Mouse (Mus musculus) splenic B cell, adult 2 months (primary cell): ENCODE data around the gene Slc31a2.

Source experiments
- DNase-seq: peaks from one replicate; pipeline ENCODE4 v3.0.0-alpha.2; 2011; ENCODE audit warnings: low read depth, low spot score
- H3K27me3 ChIP-seq: 2 replicates; pipeline ENCODE4 v1.6.1; 2012; ENCODE audit warnings: mild to moderate bottlenecking, low read length, moderate library complexity, mixed read lengths; ENCODE audit not compliant: control insufficient read depth, poor library complexity, insufficient read depth, severe bottlenecking
- H3K36me3 ChIP-seq: 2 replicates; pipeline ENCODE4 v1.6.1; 2012; ENCODE audit warnings: mild to moderate bottlenecking, low read length, moderate library complexity, mixed read lengths; ENCODE audit not compliant: control insufficient read depth, poor library complexity, insufficient read depth, severe bottlenecking

Slc31a2 gene

GRCm38 (mm10) chr4:62292461-62293180 lies 30.3 kb downstream of the Slc31a2 start:
- DNase-seq, result no peak
- Histone ChIP-seq H3K27me3 (no peaks in the 10 kb centered on the region), H3K36me3 (peaks cover 3% of the 10 kb centered on the region; the same call in 1 of the 2 replicates)

- Histone ChIP-seq H3K36me3 (peaks cover 3% of the 10 kb centered on the region; the same call in 1 of the 2 replicates), H3K27me3 (no peaks in the 10 kb centered on the region)
- no peak for DNase-seq
Observed at GRCm38 (mm10) chr4:62293219-62293861, 31.0 kb downstream of the Slc31a2 start.

DNA sequence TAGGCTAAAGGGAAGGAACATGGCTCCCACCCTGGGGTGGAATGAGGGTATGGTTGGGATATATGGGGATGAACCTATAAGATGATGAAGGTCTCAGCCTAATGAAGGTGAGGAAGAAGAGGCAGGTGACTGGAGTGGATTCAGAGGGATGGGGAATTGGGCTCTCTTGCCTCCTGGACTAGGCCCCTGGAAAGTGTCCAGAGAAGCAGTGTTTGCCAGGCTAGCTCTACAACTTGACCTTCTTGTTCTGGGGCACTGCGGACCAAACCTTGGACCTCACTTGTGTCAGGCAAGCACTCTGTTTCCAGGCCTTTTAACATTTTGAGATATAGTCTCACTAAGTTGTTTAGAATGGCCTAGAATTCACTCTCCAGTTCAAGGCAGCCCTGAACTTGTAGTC lies 32.4 kb downstream of the Slc31a2 start:
- Histone ChIP-seq H3K27me3 (no peaks in the 10 kb centered on the region), H3K36me3 (peaks cover 10% of the 10 kb centered on the region)
- DNase-seq, result no peak

- Histone ChIP-seq H3K27me3 (no peaks in the 10 kb centered on the region), H3K36me3 (peaks cover 12% of the 10 kb centered on the region)
- DNase-seq, result no peak
Observed at GRCm38 (mm10) chr4:62297280-62298130, 35.1 kb downstream of the Slc31a2 start.

GRCm38 (mm10) chr4:62300001-62300400 lies 37.6 kb downstream of the Slc31a2 start:
- DNase-seq, result no peak
- H3K27me3 ChIP-seq, result no peaks in the 10 kb centered on the region
- H3K36me3 ChIP-seq, result peaks cover 23% of the 10 kb centered on the region

DNA sequence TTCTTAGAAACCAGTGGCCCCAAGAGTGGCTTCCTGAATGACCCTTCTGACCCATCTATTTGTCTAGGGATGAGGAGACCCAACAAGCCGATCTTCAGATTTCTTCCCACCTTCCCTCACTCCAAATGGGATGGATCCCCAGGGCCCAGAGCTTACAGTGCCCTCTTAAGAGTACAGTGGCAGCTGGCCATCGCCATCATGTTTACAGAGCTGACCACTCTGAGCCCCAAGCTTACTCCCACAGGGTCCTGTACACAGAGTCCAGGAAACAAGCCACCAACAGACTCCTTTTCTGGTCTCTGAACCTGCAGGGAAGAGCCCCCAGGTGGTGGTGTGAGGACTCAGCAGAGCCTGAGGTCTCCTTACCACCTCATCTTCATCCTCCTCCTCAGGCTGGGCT lies 40.4 kb downstream of the Slc31a2 start:
- Histone ChIP-seq H3K27me3 (no peaks in the 10 kb centered on the region), H3K36me3 (peaks cover 32% of the 10 kb centered on the region)
- DNase-seq, result no peak

- Histone ChIP-seq H3K27me3 (no peaks in the 10 kb centered on the region), H3K36me3 (peaks cover 36% of the 10 kb centered on the region)
- DNase-seq, result no peak
Observed at GRCm38 (mm10) chr4:62303288-62303687, 40.9 kb downstream of the Slc31a2 start.

DNA sequence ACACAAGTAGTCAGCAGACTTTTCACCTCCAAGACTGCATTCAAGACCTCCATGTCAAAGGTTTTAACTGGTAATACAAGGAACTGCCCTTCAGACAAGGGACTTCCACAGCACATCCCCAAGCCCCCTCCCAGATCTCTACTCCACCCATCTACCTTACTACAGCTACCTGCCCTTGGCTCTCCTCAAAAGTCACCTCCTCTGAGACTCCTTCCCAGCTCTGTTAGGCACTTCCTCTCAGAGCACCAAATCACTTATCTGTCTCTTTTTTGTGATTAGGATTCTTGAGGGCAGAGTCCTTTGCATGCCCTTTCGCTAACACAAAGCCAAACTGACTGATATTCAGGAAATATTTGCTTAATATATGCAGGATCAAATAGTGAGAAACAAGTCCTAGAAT lies 43.9 kb downstream of the Slc31a2 start:
- Histone ChIP-seq H3K36me3 (peaks cover 31% of the 10 kb centered on the region), H3K27me3 (no peaks in the 10 kb centered on the region)
- DNase-seq, result no peak

DNA sequence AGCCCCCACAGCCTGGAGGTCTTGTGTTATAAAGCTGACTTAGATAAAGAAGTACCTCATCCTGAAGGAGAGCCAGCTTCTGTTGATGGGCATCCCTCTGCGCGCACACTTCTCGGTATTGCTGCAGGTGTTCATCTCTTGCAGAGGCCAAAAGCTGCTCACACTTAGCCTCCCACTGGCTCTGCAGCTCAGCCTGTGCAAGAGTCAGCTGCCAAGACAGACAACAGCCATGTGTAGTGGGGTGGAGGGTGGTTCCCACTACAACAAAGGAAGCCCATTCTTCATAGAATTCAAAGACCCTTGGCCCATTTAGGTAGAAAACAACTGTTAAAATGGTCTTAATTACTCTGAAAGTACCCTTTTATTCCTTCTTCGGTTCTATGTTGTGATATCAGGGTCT lies 44.5 kb downstream of the Slc31a2 start:
- Histone ChIP-seq H3K27me3 (no peaks in the 10 kb centered on the region), H3K36me3 (peaks cover 35% of the 10 kb centered on the region)
- DNase-seq, result no peak

DNA sequence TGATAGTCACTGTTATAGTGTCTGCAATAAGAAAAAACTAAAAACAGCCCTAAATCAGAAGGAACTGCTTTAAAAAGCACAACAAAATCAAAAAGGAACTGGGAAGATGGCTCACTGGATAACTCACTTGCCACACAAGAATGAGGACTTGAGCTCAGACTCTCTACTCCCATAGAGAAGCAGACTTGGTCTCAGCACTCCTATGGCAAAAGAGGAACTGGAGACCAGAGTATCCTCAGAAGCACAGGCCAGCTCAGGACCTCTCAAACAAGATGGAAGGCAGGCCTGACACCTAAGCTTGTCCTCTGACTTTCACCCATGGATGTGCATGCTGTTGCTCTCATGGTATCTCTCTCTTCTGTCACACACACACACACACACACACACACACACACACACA lies 46.0 kb downstream of the Slc31a2 start:
- Histone ChIP-seq H3K27me3 (no peaks in the 10 kb centered on the region), H3K36me3 (peaks cover 35% of the 10 kb centered on the region)
- DNase-seq, result no peak

DNA sequence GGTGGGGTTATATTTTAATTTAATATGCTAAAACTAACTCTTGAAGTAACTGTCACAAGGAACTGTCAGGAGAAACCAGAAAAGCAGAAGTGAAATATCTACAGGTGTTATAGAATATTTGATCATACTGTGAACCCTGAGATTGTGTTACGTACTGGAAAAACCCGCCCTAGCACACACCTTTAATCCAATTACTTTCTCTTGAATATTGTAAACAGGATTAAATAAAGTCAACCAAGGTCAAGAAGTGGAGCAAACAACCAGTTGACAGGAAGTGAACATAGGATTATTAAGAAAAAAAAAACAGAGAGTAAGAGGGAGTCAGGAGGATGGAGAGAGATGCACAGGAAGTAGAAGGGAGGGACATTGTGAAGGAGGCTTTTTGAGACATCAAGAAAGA lies 50.5 kb downstream of the Slc31a2 start:
- peak; percentile 73 for DNase-seq
- H3K36me3 ChIP-seq, result peaks cover 26% of the 10 kb centered on the region

DNA sequence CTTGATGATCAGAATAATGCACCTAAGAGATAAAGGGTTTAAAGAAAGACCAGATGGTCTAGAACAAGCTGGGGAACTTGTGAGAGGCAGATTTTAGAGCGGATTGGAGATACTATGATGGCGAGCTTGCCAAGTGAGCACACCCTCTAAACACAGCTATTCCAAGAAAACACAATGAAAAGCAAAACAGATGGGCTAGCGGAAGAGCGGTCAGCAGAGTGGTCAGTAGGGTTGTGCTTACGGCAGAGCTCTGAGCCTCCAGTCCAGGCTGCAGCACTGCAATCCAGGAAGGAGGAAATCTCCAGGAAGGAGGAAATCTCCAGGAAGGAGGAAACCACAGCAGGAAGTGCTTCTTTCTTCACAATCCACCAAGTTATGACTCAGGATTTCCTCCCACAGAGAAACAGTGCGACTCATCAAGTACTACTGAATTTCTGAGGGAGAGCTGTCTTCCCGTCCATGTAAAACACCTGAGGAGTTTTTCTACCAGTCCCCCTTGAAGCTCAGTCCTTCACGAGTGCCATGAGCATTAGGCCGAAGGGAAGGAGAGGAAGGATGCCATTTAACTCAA lies 51.4 kb downstream of the Slc31a2 start:
- no peak for DNase-seq
- Histone ChIP-seq H3K27me3 (no peaks in the 10 kb centered on the region), H3K36me3 (peaks cover 21% of the 10 kb centered on the region)

More for the DNA sequence above, 50.5 kb downstream of the Slc31a2 start:
- H3K27me3 ChIP-seq, result no peaks in the 10 kb centered on the region

- no peaks in the 10 kb centered on the region for H3K27me3 ChIP-seq
- peaks cover 21% of the 10 kb centered on the region for H3K36me3 ChIP-seq
- DNase-seq, result no peak
Observed at GRCm38 (mm10) chr4:62314516-62314915, 52.2 kb downstream of the Slc31a2 start.

GRCm38 (mm10) chr4:62316456-62316855 lies 54.1 kb downstream of the Slc31a2 start:
- H3K36me3 ChIP-seq, result peaks cover 19% of the 10 kb centered on the region
- H3K27me3 ChIP-seq, result no peaks in the 10 kb centered on the region
- DNase-seq, result peak; percentile 32
